Mouse (Mus musculus): ENCODE data around the gene Smug1.

Smug1 gene

GRCm38 (mm10) chr15:103182166-103182790, 15.4 kb upstream of the Smug1 start:
- Histone ChIP-seq H3K4me1 (replicated peaks; ENCODE audit: low read depth, low read length) (peaks cover 57% of the 10 kb centered on the region), H3K36me3 (ENCODE audit: insufficient read depth, low read length) (no peaks in the 10 kb centered on the region), H3K27me3 (ENCODE audit: insufficient read depth, low read length) (peaks cover 65% of the 10 kb centered on the region), H3K9me3 (ENCODE audit: low read length) (no peaks in the 10 kb centered on the region), H3K4me3 (replicated peaks; ENCODE audit: low read length) (peak overlapping the region; percentile 75)
- TF ChIP-seq NANOG (IDR thresholded peaks at IDR 0.05; ENCODE audit: borderline replicate concordance, low read length) (no peak), CTCF (conservative IDR thresholded peaks at IDR 0.05; ENCODE audit: low read length) (peak; percentile 45), POU5F1 (IDR thresholded peaks at IDR 0.05; ENCODE audit: borderline replicate concordance, low read length) (no peak)

GRCm38 (mm10) chr15:103180406-103180805, 13.5 kb upstream of the Smug1 start:
- Histone ChIP-seq H3K4me1 (replicated peaks; ENCODE audit: low read depth, low read length) (peaks cover 61% of the 10 kb centered on the region), H3K36me3 (ENCODE audit: insufficient read depth, low read length) (no peaks in the 10 kb centered on the region), H3K27me3 (ENCODE audit: insufficient read depth, low read length) (peaks cover 81% of the 10 kb centered on the region), H3K4me3 (replicated peaks; ENCODE audit: low read length) (no peak overlapping the region), H3K9me3 (ENCODE audit: low read length) (no peaks in the 10 kb centered on the region)
- TF ChIP-seq NANOG (IDR thresholded peaks at IDR 0.05; ENCODE audit: borderline replicate concordance, low read length) (no peak), CTCF (conservative IDR thresholded peaks at IDR 0.05; ENCODE audit: low read length) (no peak), POU5F1 (IDR thresholded peaks at IDR 0.05; ENCODE audit: borderline replicate concordance, low read length) (no peak)

- Histone ChIP-seq H3K4me1 (replicated peaks; ENCODE audit: low read depth, low read length) (peaks cover 52% of the 10 kb centered on the region), H3K36me3 (ENCODE audit: insufficient read depth, low read length) (no peaks in the 10 kb centered on the region), H3K9me3 (ENCODE audit: low read length) (no peaks in the 10 kb centered on the region), H3K4me3 (replicated peaks; ENCODE audit: low read length) (no peak overlapping the region; the same call in 1 of the 2 replicates), H3K27me3 (ENCODE audit: insufficient read depth, low read length) (peaks cover 85% of the 10 kb centered on the region)
- TF ChIP-seq NANOG (IDR thresholded peaks at IDR 0.05; ENCODE audit: borderline replicate concordance, low read length) (no peak), POU5F1 (IDR thresholded peaks at IDR 0.05; ENCODE audit: borderline replicate concordance, low read length) (no peak), CTCF (conservative IDR thresholded peaks at IDR 0.05; ENCODE audit: low read length) (no peak)
Measured at GRCm38 (mm10) chr15:103178767-103179166, 11.9 kb upstream of the Smug1 start.

- TF ChIP-seq POU5F1 (IDR thresholded peaks at IDR 0.05; ENCODE audit: borderline replicate concordance, low read length) (no peak), NANOG (IDR thresholded peaks at IDR 0.05; ENCODE audit: borderline replicate concordance, low read length) (no peak), CTCF (conservative IDR thresholded peaks at IDR 0.05; ENCODE audit: low read length) (peak; percentile 94)
- Histone ChIP-seq H3K4me1 (replicated peaks; ENCODE audit: low read depth, low read length) (peaks cover 47% of the 10 kb centered on the region), H3K36me3 (ENCODE audit: insufficient read depth, low read length) (no peaks in the 10 kb centered on the region), H3K27me3 (ENCODE audit: insufficient read depth, low read length) (peaks cover 85% of the 10 kb centered on the region), H3K4me3 (replicated peaks; ENCODE audit: low read length) (peak overlapping the region; percentile 54; the same call in 1 of the 2 replicates), H3K9me3 (ENCODE audit: low read length) (no peaks in the 10 kb centered on the region)
Measured at GRCm38 (mm10) chr15:103178137-103178536, 11.2 kb upstream of the Smug1 start.

- peaks cover 42% of the 10 kb centered on the region for H3K4me1 ChIP-seq (replicated peaks; ENCODE audit: low read depth, low read length)
- no peaks in the 10 kb centered on the region for H3K9me3 ChIP-seq (ENCODE audit: low read length)
- peak overlapping the region; percentile 54 for H3K4me3 ChIP-seq (replicated peaks; ENCODE audit: low read length)
Measured at GRCm38 (mm10) chr15:103177611-103178041, 10.7 kb upstream of the Smug1 start.

GRCm38 (mm10) chr15:103176874-103177421, 10.1 kb upstream of the Smug1 start:
- Histone ChIP-seq H3K4me1 (replicated peaks; ENCODE audit: low read depth, low read length) (peaks cover 47% of the 10 kb centered on the region), H3K9me3 (ENCODE audit: low read length) (no peaks in the 10 kb centered on the region), H3K36me3 (ENCODE audit: insufficient read depth, low read length) (no peaks in the 10 kb centered on the region), H3K4me3 (replicated peaks; ENCODE audit: low read length) (no peak overlapping the region; the same call in 1 of the 2 replicates), H3K27me3 (ENCODE audit: insufficient read depth, low read length) (peaks cover 90% of the 10 kb centered on the region)
- TF ChIP-seq NANOG (IDR thresholded peaks at IDR 0.05; ENCODE audit: borderline replicate concordance, low read length) (no peak), CTCF (conservative IDR thresholded peaks at IDR 0.05; ENCODE audit: low read length) (peak; percentile 93)

More at GRCm38 (mm10) chr15:103177611-103178041, 10.7 kb upstream of the Smug1 start:
- Histone ChIP-seq H3K27me3 (ENCODE audit: insufficient read depth, low read length) (peaks cover 85% of the 10 kb centered on the region), H3K36me3 (ENCODE audit: insufficient read depth, low read length) (no peaks in the 10 kb centered on the region)
- TF ChIP-seq NANOG (IDR thresholded peaks at IDR 0.05; ENCODE audit: borderline replicate concordance, low read length) (no peak), CTCF (conservative IDR thresholded peaks at IDR 0.05; ENCODE audit: low read length) (no peak), POU5F1 (IDR thresholded peaks at IDR 0.05; ENCODE audit: borderline replicate concordance, low read length) (no peak)

- Histone ChIP-seq H3K4me3 (replicated peaks; ENCODE audit: low read length) (no peak overlapping the region), H3K9me3 (ENCODE audit: low read length) (no peaks in the 10 kb centered on the region), H3K36me3 (ENCODE audit: insufficient read depth, low read length) (no peaks in the 10 kb centered on the region), H3K27me3 (ENCODE audit: insufficient read depth, low read length) (peaks cover 89% of the 10 kb centered on the region), H3K4me1 (replicated peaks; ENCODE audit: low read depth, low read length) (peaks cover 60% of the 10 kb centered on the region)
- TF ChIP-seq NANOG (IDR thresholded peaks at IDR 0.05; ENCODE audit: borderline replicate concordance, low read length) (no peak), POU5F1 (IDR thresholded peaks at IDR 0.05; ENCODE audit: borderline replicate concordance, low read length) (no peak), CTCF (conservative IDR thresholded peaks at IDR 0.05; ENCODE audit: low read length) (no peak)
Measured at GRCm38 (mm10) chr15:103173251-103173650, 6.4 kb upstream of the Smug1 start.

GRCm38 (mm10) chr15:103172537-103172936, 5.6 kb upstream of the Smug1 start:
- TF ChIP-seq CTCF (conservative IDR thresholded peaks at IDR 0.05; ENCODE audit: low read length), result peak; percentile 68
- TF ChIP-seq POU5F1 (IDR thresholded peaks at IDR 0.05; ENCODE audit: borderline replicate concordance, low read length), result no peak
- no peaks in the 10 kb centered on the region for H3K36me3 ChIP-seq (ENCODE audit: insufficient read depth, low read length)
- peaks cover 93% of the 10 kb centered on the region for H3K27me3 ChIP-seq (ENCODE audit: insufficient read depth, low read length)
- H3K4me1 ChIP-seq (replicated peaks; ENCODE audit: low read depth, low read length), result peaks cover 58% of the 10 kb centered on the region
- H3K9me3 ChIP-seq (ENCODE audit: low read length), result no peaks in the 10 kb centered on the region
- no peak overlapping the region for H3K4me3 ChIP-seq (replicated peaks; ENCODE audit: low read length)
